Mouse (Mus musculus): ENCODE data around the gene Myh7. TPM values are rescaled to one million over a fixed set of nuclear protein-coding genes. Genes with fewer than 3 reads are reported as not detected.
"Not testable (repeated sequence)": the region's sequence is repeated elsewhere in the genome, so short reads cannot be mapped to it uniquely, and the experiment has no call there.

The Myh7 gene
- total and polyA plus RNA-seq, 2 experiments from 2014 or later: 8.8 to 9.3 TPM

DNA sequence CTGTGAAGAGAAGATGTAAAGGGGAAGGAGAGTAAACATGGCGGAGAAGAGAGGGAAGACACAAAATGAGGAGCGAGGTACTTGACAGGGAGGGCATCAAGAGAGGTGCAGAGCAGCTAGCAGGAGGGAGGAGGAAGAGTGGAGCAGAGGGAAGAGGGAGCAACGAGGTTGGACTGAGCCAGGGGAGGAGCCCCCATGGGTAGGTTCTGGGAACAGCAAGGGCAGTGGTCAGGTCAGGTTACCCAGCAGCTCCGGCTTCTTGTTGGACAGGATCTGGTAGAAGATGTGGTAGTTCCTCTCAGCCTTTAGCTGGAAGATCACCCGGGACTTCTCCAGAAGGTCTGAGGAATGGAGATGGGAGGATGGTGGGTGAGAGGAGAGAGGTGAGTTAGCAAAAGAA is 32.9 kb downstream of the Myh7 start:
- DNase-seq: no peak
- Histone ChIP-seq H3K9ac (no peak overlapping the region), H3K4me2 (ENCODE audit: low read depth) (no peak overlapping the region), H3K4me3 (ENCODE audit: low read depth, low read length) (no peak overlapping the region), H3K9me3 (ENCODE audit: low read length) (no peaks in the 10 kb centered on the region), H3K27ac (ENCODE audit: low read depth, low read length) (no peak overlapping the region), H3K4me1 (ENCODE audit: insufficient read depth) (no peaks in the 10 kb centered on the region), H3K36me3 (ENCODE audit: insufficient read depth) (no peaks in the 10 kb centered on the region), H3K27me3 (ENCODE audit: insufficient read depth, low read length) (no peaks in the 10 kb centered on the region)
- 83% methylated on average over 5 of the region's 5 CpGs for WGBS
- no peak for TF ChIP-seq CTCF (IDR thresholded peaks at IDR 0.05; ENCODE audit: low read depth)
- no peak for ATAC-seq

GRCm38 (mm10) chr14:54960769-54961168 is 33.7 kb downstream of the Myh7 start:
- H3K36me3 ChIP-seq (ENCODE audit: insufficient read depth): no peaks in the 10 kb centered on the region
- no peaks in the 10 kb centered on the region for H3K27me3 ChIP-seq (ENCODE audit: insufficient read depth, low read length)
- H3K4me1 ChIP-seq (ENCODE audit: insufficient read depth): no peaks in the 10 kb centered on the region
- no peak for TF ChIP-seq CTCF (IDR thresholded peaks at IDR 0.05; ENCODE audit: low read depth)
- H3K9me3 ChIP-seq (ENCODE audit: low read length): no peaks in the 10 kb centered on the region
- no peak overlapping the region for H3K27ac ChIP-seq (ENCODE audit: low read depth, low read length)
- H3K4me3 ChIP-seq (ENCODE audit: low read depth, low read length): no peak overlapping the region
- 70% methylated on average over 10 of the region's 10 CpGs for WGBS
- peak; percentile 3 for DNase-seq
- no peak overlapping the region for H3K9ac ChIP-seq
- H3K4me2 ChIP-seq (ENCODE audit: low read depth): no peak overlapping the region
- no peak for ATAC-seq

GRCm38 (mm10) chr14:54959853-54960613 is 34.4 kb downstream of the Myh7 start:
- not testable (repeated sequence) for DNase-seq; ATAC-seq; H3K36me3 ChIP-seq (ENCODE audit: insufficient read depth); H3K27me3 ChIP-seq (ENCODE audit: insufficient read depth, low read length); H3K27ac ChIP-seq (ENCODE audit: low read depth, low read length); H3K4me1 ChIP-seq (ENCODE audit: insufficient read depth); H3K9me3 ChIP-seq (ENCODE audit: low read length); H3K4me2 ChIP-seq (ENCODE audit: low read depth); H3K4me3 ChIP-seq (ENCODE audit: low read depth, low read length); H3K9ac ChIP-seq
- WGBS: 96% methylated on average over 12 of the region's 12 CpGs

DNA sequence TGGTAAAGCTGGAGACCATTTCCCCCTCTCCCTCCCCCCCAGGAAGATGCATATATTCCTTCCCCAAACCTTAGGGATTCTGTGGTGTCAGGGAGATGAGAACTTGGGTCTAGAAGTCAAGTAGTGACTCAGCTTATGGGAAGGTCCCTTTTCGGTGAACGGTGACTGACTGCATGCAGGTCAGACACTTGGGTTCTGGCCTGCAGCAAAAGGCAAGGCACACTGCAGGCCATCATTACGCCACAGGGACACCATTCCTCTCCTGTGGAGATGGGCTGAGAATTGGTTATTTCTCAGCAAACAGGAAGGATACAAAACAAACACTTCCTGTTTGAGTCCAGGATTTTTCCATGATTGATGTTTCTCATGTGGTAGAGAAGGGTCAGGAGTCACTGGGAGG is 35.2 kb downstream of the Myh7 start:
- Histone ChIP-seq H3K4me1 (ENCODE audit: insufficient read depth) (no peaks in the 10 kb centered on the region), H3K36me3 (ENCODE audit: insufficient read depth) (no peaks in the 10 kb centered on the region), H3K27me3 (ENCODE audit: insufficient read depth, low read length) (no peaks in the 10 kb centered on the region), H3K9me3 (ENCODE audit: low read length) (no peaks in the 10 kb centered on the region), H3K9ac (no peak overlapping the region), H3K4me2 (ENCODE audit: low read depth) (no peak overlapping the region), H3K4me3 (ENCODE audit: low read depth, low read length) (no peak overlapping the region), H3K27ac (ENCODE audit: low read depth, low read length) (no peak overlapping the region)
- no peak for ATAC-seq
- WGBS: 92% methylated on average over 3 of the region's 3 CpGs
- DNase-seq: no peak
- TF ChIP-seq CTCF (IDR thresholded peaks at IDR 0.05; ENCODE audit: low read depth): no peak

DNA sequence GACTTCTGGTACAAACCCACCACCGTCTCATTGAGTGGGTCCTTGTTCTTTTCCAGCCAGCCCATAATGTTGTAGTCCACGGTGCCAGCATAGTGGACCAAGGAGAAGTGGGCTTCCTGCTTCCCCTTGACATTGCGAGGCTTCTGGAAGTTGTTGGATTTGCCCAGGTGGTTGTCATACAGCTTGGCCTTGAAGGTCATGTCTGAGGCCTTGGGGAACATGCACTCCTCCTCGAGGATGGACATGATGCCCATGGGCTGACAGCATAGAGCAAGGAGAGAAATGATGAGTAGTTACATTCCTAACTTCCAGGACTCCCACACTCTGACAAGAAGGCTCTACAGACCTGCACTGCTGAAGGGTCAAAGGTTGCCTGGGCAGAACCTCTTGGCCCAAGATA is 35.9 kb downstream of the Myh7 start:
- no peak for TF ChIP-seq CTCF (IDR thresholded peaks at IDR 0.05; ENCODE audit: low read depth)
- 83% methylated on average over 4 of the region's 4 CpGs for WGBS
- H3K4me3 ChIP-seq (ENCODE audit: low read depth, low read length): no peak overlapping the region
- no peak overlapping the region for H3K9ac ChIP-seq
- DNase-seq (no peak), ATAC-seq (no peak)
- H3K27me3 ChIP-seq (ENCODE audit: insufficient read depth, low read length): no peaks in the 10 kb centered on the region
- H3K9me3 ChIP-seq (ENCODE audit: low read length): no peaks in the 10 kb centered on the region
- no peaks in the 10 kb centered on the region for H3K36me3 ChIP-seq (ENCODE audit: insufficient read depth)
- no peak overlapping the region for H3K4me2 ChIP-seq (ENCODE audit: low read depth)
- H3K4me1 ChIP-seq (ENCODE audit: insufficient read depth): no peaks in the 10 kb centered on the region
- no peak overlapping the region for H3K27ac ChIP-seq (ENCODE audit: low read depth, low read length)

GRCm38 (mm10) chr14:54956533-54956932 is 37.9 kb downstream of the Myh7 start:
- H3K9ac ChIP-seq: no peak overlapping the region
- TF ChIP-seq CTCF (IDR thresholded peaks at IDR 0.05; ENCODE audit: low read depth): no peak
- H3K9me3 ChIP-seq (ENCODE audit: low read length): no peaks in the 10 kb centered on the region
- H3K4me1 ChIP-seq (ENCODE audit: insufficient read depth): no peaks in the 10 kb centered on the region
- ATAC-seq: no peak
- WGBS: 93% methylated on average over 9 of the region's 9 CpGs
- no peak overlapping the region for H3K4me2 ChIP-seq (ENCODE audit: low read depth)
- H3K27me3 ChIP-seq (ENCODE audit: insufficient read depth, low read length): no peaks in the 10 kb centered on the region
- no peak overlapping the region for H3K4me3 ChIP-seq (ENCODE audit: low read depth, low read length)
- no peaks in the 10 kb centered on the region for H3K36me3 ChIP-seq (ENCODE audit: insufficient read depth)
- no peak for DNase-seq
- no peak overlapping the region for H3K27ac ChIP-seq (ENCODE audit: low read depth, low read length)

DNA sequence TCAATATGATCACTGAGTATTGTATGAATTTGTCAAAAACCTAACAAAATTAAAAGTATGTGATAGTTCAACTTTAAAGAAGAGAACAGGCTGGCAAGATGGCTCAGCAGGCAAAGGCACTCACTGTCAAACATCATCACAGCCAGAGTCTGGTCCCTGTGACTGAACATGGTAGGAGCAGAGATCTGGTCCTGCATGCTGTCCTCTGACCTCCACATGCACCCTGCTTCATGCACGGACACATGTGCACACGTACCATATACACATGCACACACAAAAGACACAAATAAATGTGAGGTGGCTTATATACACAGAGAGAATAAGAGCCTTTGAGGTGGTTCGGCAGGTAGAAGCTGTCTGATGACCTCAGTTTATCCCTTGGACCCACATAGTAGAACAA is 38.9 kb downstream of the Myh7 start:
- H3K4me2 ChIP-seq (ENCODE audit: low read depth): no peak overlapping the region
- 87% methylated on average over 3 of the region's 3 CpGs for WGBS
- no peak for ATAC-seq

More for the DNA sequence above, 38.9 kb downstream of the Myh7 start:
- H3K9ac ChIP-seq: no peak overlapping the region
- no peak overlapping the region for H3K4me3 ChIP-seq (ENCODE audit: low read depth, low read length)
- H3K36me3 ChIP-seq (ENCODE audit: insufficient read depth): no peaks in the 10 kb centered on the region
- no peak overlapping the region for H3K27ac ChIP-seq (ENCODE audit: low read depth, low read length)
- no peaks in the 10 kb centered on the region for H3K9me3 ChIP-seq (ENCODE audit: low read length)
- no peaks in the 10 kb centered on the region for H3K27me3 ChIP-seq (ENCODE audit: insufficient read depth, low read length)
- no peak for DNase-seq
- no peaks in the 10 kb centered on the region for H3K4me1 ChIP-seq (ENCODE audit: insufficient read depth)
- no peak for TF ChIP-seq CTCF (IDR thresholded peaks at IDR 0.05; ENCODE audit: low read depth)

Data from forebrain, postnatal 0 days (tissue).